Mouse (Mus musculus) heart, embryonic 11.5 days (tissue): ENCODE data around the gene 3110082J24Rik. TPM values are rescaled to one million over a fixed set of nuclear protein-coding genes. Genes with fewer than 3 reads are reported as not detected.

Source experiments
- ATAC-seq: fragments of 200-750 bp; cut with Nextera tagmentation; replicated peaks from 2 replicates; pipeline ENCODE4 v1.8.0; 2017; ENCODE audit warnings: moderate library complexity; ENCODE audit not compliant: insufficient number of reproducible peaks, low FRiP score, low TSS enrichment
- H3K27ac ChIP-seq: fragments of 300-500 bp; sonication (generic); 2 replicates; pipeline ENCODE4 v1.5.1; 2014; ENCODE audit warnings: mild to moderate bottlenecking, low read depth, low read length
- H3K27me3 ChIP-seq: fragments of 300-500 bp; sonication (generic); 2 replicates; pipeline ENCODE4 v1.6.1; 2014; ENCODE audit warnings: mild to moderate bottlenecking, low read length, mixed read lengths; ENCODE audit not compliant: control insufficient read depth, insufficient read depth
- H3K36me3 ChIP-seq: fragments of 300-500 bp; sonication (generic); 2 replicates; pipeline ENCODE4 v1.6.1; 2014; ENCODE audit warnings: mild to moderate bottlenecking, low read length, moderate library complexity, mixed read lengths; ENCODE audit not compliant: control insufficient read depth, insufficient read depth
- H3K4me1 ChIP-seq: fragments of 300-500 bp; sonication (generic); 2 replicates; pipeline ENCODE4 v1.6.1; 2014; ENCODE audit warnings: low read length; ENCODE audit not compliant: control insufficient read depth, insufficient read depth
- H3K4me2 ChIP-seq: fragments of 300-500 bp; sonication (generic); 2 replicates; pipeline ENCODE4 v1.6.1; 2014; ENCODE audit warnings: mild to moderate bottlenecking, moderate library complexity
- H3K4me3 ChIP-seq: fragments of 300-500 bp; sonication (generic); 2 replicates; pipeline ENCODE4 v1.5.1; 2014; ENCODE audit warnings: low read depth, low read length
- H3K9ac ChIP-seq: fragments of 300-500 bp; sonication (generic); 2 replicates; pipeline ENCODE4 v1.6.1; 2014; ENCODE audit warnings: mild to moderate bottlenecking, low read depth, low read length, moderate library complexity
- H3K9me3 ChIP-seq: fragments of 300-500 bp; sonication (generic); replicated peaks from 2 replicates; pipeline ENCODE4 v1.6.1; 2016; ENCODE audit warnings: low read length; ENCODE audit not compliant: control insufficient read depth
- WGBS: fragments of 180-500 bp; shearing (Covaris S2); extraction: QIAGEN DNeasy Blood & Tissue Kit; methylation state at CpG from one replicate; pipeline ENCODE4 v1.1.7; 2014; ENCODE audit not compliant: insufficient replicate concordance; 5-methylcytosine and 5-hydroxymethylcytosine counted together
- polyA plus RNA-seq: library from polyadenylated mRNA; unstranded; fragments of >200 nt; fragmentation: Nextera tagmentation; extraction: Ambion mirVana; gene quantifications from 2 replicates; pipeline ENCODE4 v1.2.1, GENCODE M21; 2014

The 3110082J24Rik gene
- not detected in 2 replicates for polyA plus RNA-seq

DNA sequence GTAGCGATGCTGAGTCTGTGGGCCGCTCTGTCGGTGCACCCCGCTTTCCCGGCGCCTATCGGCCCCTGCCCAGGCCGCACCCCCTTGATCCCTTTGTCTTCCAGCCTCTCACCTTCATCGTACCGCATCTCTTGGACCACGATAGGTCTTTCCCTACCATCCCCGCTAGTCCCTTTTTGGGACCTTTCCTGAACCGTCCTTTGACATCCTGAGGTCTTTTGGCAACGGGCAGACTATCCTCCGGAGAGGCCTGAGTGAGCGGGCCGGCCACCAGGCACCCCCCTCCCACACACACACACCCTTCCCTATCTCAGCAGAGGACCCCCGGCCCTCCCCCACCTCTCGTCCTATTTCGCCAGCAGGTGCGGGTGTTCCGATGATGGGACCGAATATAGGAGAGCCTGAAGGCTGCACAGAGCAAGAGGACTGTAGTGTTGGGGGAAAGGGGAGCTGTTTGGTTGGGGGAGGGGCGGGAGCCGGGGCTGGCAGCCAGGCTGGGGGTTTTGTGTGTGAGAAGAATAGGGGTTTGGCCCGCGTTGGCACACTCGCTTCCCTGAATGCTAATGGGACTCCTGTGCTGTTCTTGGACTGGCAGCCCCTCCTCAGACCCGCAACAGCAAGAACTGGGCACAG is at the start of gene 3110082J24Rik:
3110082J24Rik (minus strand) TSS at position 419 of the 633 bp plus-strand sequence.
- no peak for ATAC-seq
- Histone ChIP-seq H3K36me3 (no peaks in the 10 kb centered on the region), H3K9ac (peak within 1 kb of the TSS; percentile 4; the same call in 1 of the 2 replicates), H3K4me2 (peak within 1 kb of the TSS; percentile 85), H3K4me1 (peaks cover 17% of the 10 kb centered on the region), H3K9me3 (no peaks in the 10 kb centered on the region), H3K27me3 (peaks cover 74% of the 10 kb centered on the region), H3K4me3 (peak within 1 kb of the TSS; percentile 54), H3K27ac (no peak within 1 kb of the TSS)
- 3% methylated on average over 29 of the region's 29 CpGs for WGBS

DNA sequence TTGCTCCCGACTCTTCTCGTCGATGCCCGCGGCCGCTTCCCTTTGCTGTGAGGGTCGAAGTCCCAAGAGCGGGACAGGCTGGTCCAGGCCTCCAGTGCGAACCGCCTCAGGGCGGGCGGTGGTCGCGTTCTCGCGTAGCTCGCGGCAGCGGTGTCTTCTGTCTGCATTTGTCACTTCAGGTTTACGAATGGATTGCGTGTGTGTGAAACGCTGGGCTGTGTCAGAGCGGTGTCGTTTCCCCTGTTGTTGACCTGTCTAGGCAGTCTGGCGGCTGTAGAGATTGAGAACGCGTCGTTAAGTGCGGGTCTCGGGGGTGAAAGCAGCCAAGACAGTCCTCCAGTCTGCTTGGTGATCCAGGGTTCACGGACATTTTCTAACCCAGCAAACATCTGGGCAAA is 49.5 kb upstream of the 3110082J24Rik start:
- H3K9ac ChIP-seq = peak overlapping the region; percentile 93
- no peaks in the 10 kb centered on the region for H3K27me3 ChIP-seq
- no peaks in the 10 kb centered on the region for H3K9me3 ChIP-seq
- H3K4me3 ChIP-seq = peak overlapping the region; percentile 79
- ATAC-seq = 0 out of 2 replicates have a peak, but pooled peaks have one; percentile 29
- WGBS = under 1% methylated on average over 31 of the region's 31 CpGs
- H3K4me2 ChIP-seq = peak overlapping the region; percentile 85
- H3K36me3 ChIP-seq = no peaks in the 10 kb centered on the region
- peaks cover 5% of the 10 kb centered on the region; the same call in 1 of the 2 replicates for H3K4me1 ChIP-seq
- H3K27ac ChIP-seq = peak overlapping the region; percentile 88

DNA sequence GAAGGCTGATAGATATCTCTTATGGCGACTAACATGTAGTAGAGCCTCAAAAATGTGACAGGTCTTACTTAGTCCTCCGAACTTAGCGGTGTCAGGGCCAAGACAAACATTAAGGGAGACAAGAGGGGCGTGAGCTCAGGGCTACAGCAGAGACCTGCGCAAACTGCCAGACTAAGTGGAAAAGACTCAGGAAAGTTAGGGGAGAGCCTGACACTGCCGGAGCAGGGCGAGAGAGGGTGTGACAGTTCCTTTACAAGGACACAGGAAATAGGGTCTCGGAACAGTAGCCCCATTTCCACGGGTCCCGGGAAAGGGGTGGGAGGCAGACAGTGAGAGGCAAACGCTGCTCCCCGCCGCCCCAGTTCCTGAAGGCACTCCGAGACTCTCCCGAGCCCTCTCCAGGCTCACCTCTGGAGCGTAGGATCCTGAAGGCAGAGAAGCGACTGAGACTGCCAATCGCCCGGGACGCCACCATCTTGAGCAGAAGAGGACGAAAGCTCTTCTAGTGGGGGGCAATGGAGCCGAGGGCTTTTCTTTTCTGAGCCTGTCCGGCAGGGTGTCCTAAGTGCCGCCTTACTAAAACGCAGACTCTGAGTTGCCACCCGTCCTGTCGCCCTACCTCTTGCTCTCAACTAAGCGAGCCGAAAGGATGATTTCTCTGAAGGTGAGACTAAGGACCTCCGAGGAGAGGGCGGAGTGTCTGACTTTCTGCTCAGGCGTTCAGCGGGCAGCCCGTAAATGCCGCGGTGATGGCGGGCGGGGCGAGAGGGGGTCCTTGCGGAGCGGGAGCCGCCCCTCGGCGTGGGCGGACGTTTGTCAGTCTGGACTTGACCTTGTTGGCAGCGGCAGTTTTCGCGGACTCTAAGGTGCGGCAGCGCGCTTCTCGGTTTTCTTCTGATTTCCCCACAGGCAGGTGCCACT is 48.8 kb upstream of the 3110082J24Rik start, which contains the start of the genes Hadha and Hadhb:
Hadha (minus strand) TSS at position 689 of the 921 bp plus-strand sequence.
Hadhb (plus strand) TSS at position 775 of the 921 bp plus-strand sequence.
- ATAC-seq = peak; percentile 86
- Histone ChIP-seq H3K4me2 (peak within 1 kb of the TSS; percentile 85), H3K27me3 (no peaks in the 10 kb centered on the region), H3K27ac (peak within 1 kb of the TSS; percentile 88), H3K4me1 (peaks cover 5% of the 10 kb centered on the region; the same call in 1 of the 2 replicates), H3K4me3 (peak within 1 kb of the TSS; percentile 79), H3K9me3 (no peaks in the 10 kb centered on the region), H3K9ac (peak within 1 kb of the TSS; percentile 93), H3K36me3 (no peaks in the 10 kb centered on the region)
- under 1% methylated on average over 52 of the region's 53 CpGs for WGBS

DNA sequence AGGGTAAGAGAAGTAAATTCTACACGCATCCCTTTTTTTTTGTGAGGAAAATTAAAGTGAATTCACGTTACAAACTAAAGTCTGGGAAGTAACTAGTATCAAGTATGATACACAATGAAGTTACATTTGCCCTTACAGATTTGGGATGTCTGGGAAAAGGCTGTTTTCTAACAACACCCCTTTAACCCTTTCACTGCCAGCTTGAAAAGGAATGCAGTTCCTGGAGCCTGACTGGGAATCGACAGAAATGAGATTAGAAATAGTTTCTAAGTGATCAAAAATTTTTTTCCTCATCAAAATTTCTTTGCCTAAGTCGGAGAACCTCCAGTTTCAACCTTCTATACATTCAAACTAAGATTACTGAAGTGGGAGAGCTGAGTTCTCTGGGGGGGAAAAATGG is 48.1 kb upstream of the 3110082J24Rik start:
- H3K27me3 ChIP-seq = no peaks in the 10 kb centered on the region
- no peaks in the 10 kb centered on the region for H3K36me3 ChIP-seq
- WGBS = 22% methylated on average over 4 of the region's 4 CpGs
- H3K9me3 ChIP-seq = no peaks in the 10 kb centered on the region
- H3K9ac ChIP-seq = peak overlapping the region; percentile 93
- H3K4me3 ChIP-seq = peak overlapping the region; percentile 79
- H3K4me2 ChIP-seq = peak overlapping the region; percentile 85
- H3K4me1 ChIP-seq = peaks cover 5% of the 10 kb centered on the region; the same call in 1 of the 2 replicates
- no peak for ATAC-seq
- H3K27ac ChIP-seq = no peak overlapping the region

DNA sequence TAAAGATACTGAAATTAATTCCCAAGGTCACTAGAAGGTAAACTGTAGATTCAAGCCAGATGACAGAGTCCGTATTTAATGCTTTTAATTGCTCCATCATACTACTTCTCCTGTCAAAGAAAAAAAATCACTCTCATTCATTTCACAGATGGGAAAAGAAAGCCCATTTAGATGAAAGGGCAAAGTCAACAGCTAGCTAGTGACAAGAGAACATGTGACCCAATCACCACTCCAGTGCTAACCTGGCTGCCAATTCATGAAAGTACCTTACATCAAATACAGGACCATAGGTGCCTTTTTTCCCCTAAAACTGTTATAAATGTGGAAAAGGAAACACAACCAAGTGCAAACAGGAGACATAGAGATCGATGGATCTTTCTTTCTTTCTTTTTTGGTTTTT is 47.3 kb upstream of the 3110082J24Rik start:
- ATAC-seq = no peak
- Histone ChIP-seq H3K4me1 (peaks cover 5% of the 10 kb centered on the region; the same call in 1 of the 2 replicates), H3K36me3 (no peaks in the 10 kb centered on the region), H3K4me3 (no peak overlapping the region), H3K27me3 (no peaks in the 10 kb centered on the region), H3K9me3 (no peaks in the 10 kb centered on the region), H3K27ac (no peak overlapping the region), H3K9ac (no peak overlapping the region), H3K4me2 (no peak overlapping the region; the same call in 1 of the 2 replicates)
- WGBS = 86% methylated on average over 2 of the region's 2 CpGs

DNA sequence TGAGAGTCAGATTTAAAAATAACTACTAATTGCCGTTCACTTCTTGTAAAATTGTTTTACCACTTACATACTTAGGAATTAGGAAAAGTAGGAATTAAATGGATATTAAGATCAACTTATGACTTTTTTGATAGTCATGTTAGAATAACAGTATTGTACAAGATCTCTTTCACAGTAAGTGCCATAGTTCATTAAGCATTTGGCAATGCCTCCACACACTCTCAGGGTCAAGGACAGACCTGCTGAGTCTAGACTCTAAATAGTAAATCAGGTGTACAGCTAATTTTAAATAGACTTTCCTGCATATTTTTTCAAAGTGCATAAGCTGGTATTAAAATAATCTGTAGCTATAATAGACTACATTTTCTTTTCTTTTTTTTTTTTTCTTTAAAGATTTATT is 46.5 kb upstream of the 3110082J24Rik start:
- no peaks in the 10 kb centered on the region for H3K27me3 ChIP-seq
- no peaks in the 10 kb centered on the region for H3K9me3 ChIP-seq
- 92% methylated on average over 1 of the region's 1 CpGs for WGBS
- H3K4me1 ChIP-seq = peaks cover 5% of the 10 kb centered on the region; the same call in 1 of the 2 replicates
- no peak overlapping the region for H3K4me3 ChIP-seq
- no peaks in the 10 kb centered on the region for H3K36me3 ChIP-seq
- H3K4me2 ChIP-seq = no peak overlapping the region
- ATAC-seq = no peak
- no peak overlapping the region for H3K9ac ChIP-seq
- H3K27ac ChIP-seq = no peak overlapping the region

DNA sequence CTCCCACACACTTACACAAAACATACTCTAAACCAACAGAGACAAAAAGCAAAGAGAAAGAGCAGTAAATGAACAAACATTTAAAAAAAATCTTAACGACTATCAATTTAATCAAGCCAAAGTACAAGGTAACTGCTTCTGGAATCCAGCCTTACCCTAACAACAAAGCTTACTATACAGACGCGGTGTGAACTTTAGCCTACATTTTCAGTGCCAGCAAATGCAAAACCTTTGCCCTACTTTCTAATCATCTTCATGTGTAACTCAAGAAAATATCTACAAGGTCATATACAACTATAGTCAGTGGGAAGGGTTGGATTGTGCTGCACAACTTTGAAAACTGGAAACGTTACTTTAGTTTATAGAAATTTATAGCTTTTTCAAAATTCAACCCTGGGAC is 46.1 kb upstream of the 3110082J24Rik start:
- Histone ChIP-seq H3K27ac (no peak overlapping the region), H3K4me1 (peaks cover 5% of the 10 kb centered on the region; the same call in 1 of the 2 replicates), H3K9me3 (no peaks in the 10 kb centered on the region), H3K36me3 (peaks cover 1% of the 10 kb centered on the region; the same call in 1 of the 2 replicates), H3K4me2 (no peak overlapping the region), H3K27me3 (no peaks in the 10 kb centered on the region), H3K9ac (no peak overlapping the region), H3K4me3 (no peak overlapping the region)
- ATAC-seq = no peak
- WGBS = 79% methylated on average over 4 of the region's 4 CpGs

DNA sequence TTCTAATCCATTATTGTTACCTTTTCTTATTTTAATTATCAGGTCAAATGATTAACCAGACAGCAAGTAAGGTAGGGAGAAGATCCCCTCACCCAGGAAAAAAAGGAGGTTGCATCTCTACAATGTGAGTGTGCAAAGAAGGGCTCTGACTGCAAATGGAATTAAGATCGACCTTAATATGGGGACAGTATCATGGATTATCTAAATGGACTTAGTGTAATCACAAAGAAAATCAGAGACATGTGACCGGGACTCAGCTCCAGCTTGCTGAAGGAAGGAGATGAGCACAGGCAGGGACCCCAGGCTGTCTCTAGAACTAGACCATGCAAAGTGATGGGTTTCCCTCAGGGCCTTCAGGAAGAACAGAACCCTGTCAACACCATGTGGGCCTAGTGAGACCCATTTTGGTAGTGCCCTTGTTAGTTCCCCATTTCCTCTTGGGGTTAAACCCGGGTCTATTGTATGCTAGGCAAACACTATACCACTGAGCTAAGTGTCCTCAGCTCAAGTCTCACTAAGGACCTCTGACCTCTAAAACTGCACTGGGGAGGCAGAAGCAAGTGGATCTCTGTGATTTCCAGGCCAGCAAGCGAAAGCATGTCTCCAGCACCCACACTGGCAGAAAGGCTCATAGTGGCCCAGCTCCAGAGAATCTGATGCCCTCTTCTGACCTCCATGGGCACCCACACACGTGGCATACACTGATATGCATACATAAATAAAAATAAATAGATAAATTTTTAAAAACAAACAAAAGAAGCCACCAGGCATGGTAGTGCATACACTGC is 42.4 kb upstream of the 3110082J24Rik start:
- Histone ChIP-seq H3K4me2 (no peak overlapping the region), H3K4me3 (no peak overlapping the region), H3K36me3 (peaks cover 15% of the 10 kb centered on the region), H3K27ac (no peak overlapping the region), H3K9ac (no peak overlapping the region), H3K9me3 (no peaks in the 10 kb centered on the region), H3K4me1 (no peaks in the 10 kb centered on the region), H3K27me3 (no peaks in the 10 kb centered on the region)
- WGBS = 83% methylated on average over 5 of the region's 5 CpGs
- no peak for ATAC-seq
